Mouse (Mus musculus) MEL (cell line): ENCODE measurements around the gene Lrrc4c.

Experiments
- EP300 ChIP-seq, 2 experiments: IDR thresholded peaks; 2 replicates each; pipeline ENCODE4 v1.6.1; 2011; ENCODE audit warnings: improper control_type of control experiment in 2 of 2, low read length in 2 of 2, low read depth in 1 of 2, mild to moderate bottlenecking in 1 of 2
- POLR2A ChIP-seq, 2 experiments: IDR thresholded peaks; 2 replicates each; pipeline ENCODE4 v1.6.1; 2011 to 2012; ENCODE audit warnings: low read length in 2 of 2, mild to moderate bottlenecking in 2 of 2, control low read depth in 1 of 2, improper control_type of control experiment in 1 of 2, low read depth in 1 of 2, moderate library complexity in 1 of 2; ENCODE audit not compliant: control insufficient read depth in 1 of 2, insufficient read depth in 1 of 2, poor library complexity in 1 of 2

GRCm38 (mm10) chr2:97018319-97018718 is 700.4 kb downstream of the Lrrc4c start:
- no peak for TF ChIP-seq EP300 (IDR thresholded peaks at IDR 0.05; ENCODE audit: low read depth in 1 of 2, low read length in 2 of 2)
- no peak for TF ChIP-seq POLR2A (IDR thresholded peaks at IDR 0.05; ENCODE audit: control insufficient read depth in 1 of 2, insufficient read depth in 1 of 2, low read depth in 1 of 2, low read length in 2 of 2, poor library complexity in 1 of 2)
